Mouse (Mus musculus) heart, adult 8-10 months (tissue): ENCODE measurements at regions not wholly inside any gene's neighbourhood (a gene's known extent, or its start where the extent isn't known, plus 50 kb on each side); places are given as distances from the start of the nearest gene placed in this dataset.

Experiments
- DNase-seq: peaks from one replicate; pipeline ENCODE4 v3.0.0; 2022; ENCODE audit warnings: low spot score

GRCm38 (mm10) chr17:84888525-84888924 is 68.0 kb upstream of the Ppm1b start:
- DNase-seq: no peak

GRCm38 (mm10) chr17:84890871-84891599 is 65.5 kb upstream of the Ppm1b start:
- DNase-seq: no peak

GRCm38 (mm10) chr17:84893273-84894033 is 63.1 kb upstream of the Ppm1b start:
- DNase-seq: no peak

- DNase-seq: no peak
Observed at GRCm38 (mm10) chr17:84895526-84895925, 61.0 kb upstream of the Ppm1b start.

- no peak for DNase-seq
Observed at GRCm38 (mm10) chr17:84896572-84896971, 60.0 kb upstream of the Ppm1b start.

- DNase-seq: no peak
Observed at GRCm38 (mm10) chr17:84898407-84898806, 58.1 kb upstream of the Ppm1b start.

- DNase-seq: no peak
Observed at GRCm38 (mm10) chr17:84903625-84904337, 52.8 kb upstream of the Ppm1b start.
